Mouse (Mus musculus): ENCODE data around the gene Zbtb20. TPM values are rescaled to one million over a fixed set of nuclear protein-coding genes. Genes with fewer than 3 reads are reported as not detected.

Gene Zbtb20
- polyA plus RNA-seq, 1 experiment: 14.7 TPM

- no peak overlapping the region for H3K27ac ChIP-seq (ENCODE audit: insufficient read depth, low read depth, low read length)
- H3K4me1 ChIP-seq (ENCODE audit: control insufficient read depth, insufficient read depth, low read length): no peaks in the 10 kb centered on the region
- TF ChIP-seq POLR2A (IDR thresholded peaks at IDR 0.05; ENCODE audit: borderline replicate concordance, low read depth, low read length) (no peak), CTCF (IDR thresholded peaks at IDR 0.05; ENCODE audit: low read depth, low read length) (no peak)
- H3K4me3 ChIP-seq (ENCODE audit: insufficient read depth, low read length): no peak overlapping the region
Observed at GRCm38 (mm10) chr16:43094161-43094560, 218.5 kb downstream of the Zbtb20 start.

- Histone ChIP-seq H3K4me1 (ENCODE audit: control insufficient read depth, insufficient read depth, low read length) (no peaks in the 10 kb centered on the region), H3K27ac (ENCODE audit: insufficient read depth, low read depth, low read length) (no peak overlapping the region), H3K4me3 (ENCODE audit: insufficient read depth, low read length) (no peak overlapping the region)
- no peak for TF ChIP-seq CTCF (IDR thresholded peaks at IDR 0.05; ENCODE audit: low read depth, low read length)
- TF ChIP-seq POLR2A (IDR thresholded peaks at IDR 0.05; ENCODE audit: borderline replicate concordance, low read depth, low read length): no peak
Observed at GRCm38 (mm10) chr16:43094756-43095155, 219.1 kb downstream of the Zbtb20 start.

- H3K4me1 ChIP-seq (ENCODE audit: control insufficient read depth, insufficient read depth, low read length): no peaks in the 10 kb centered on the region
- H3K27ac ChIP-seq (ENCODE audit: insufficient read depth, low read depth, low read length): no peak overlapping the region
- TF ChIP-seq CTCF (IDR thresholded peaks at IDR 0.05; ENCODE audit: low read depth, low read length) (no peak), POLR2A (IDR thresholded peaks at IDR 0.05; ENCODE audit: borderline replicate concordance, low read depth, low read length) (no peak)
- H3K4me3 ChIP-seq (ENCODE audit: insufficient read depth, low read length): no peak overlapping the region
Observed at GRCm38 (mm10) chr16:43096040-43096439, 220.4 kb downstream of the Zbtb20 start.

- Histone ChIP-seq H3K4me1 (ENCODE audit: control insufficient read depth, insufficient read depth, low read length) (no peaks in the 10 kb centered on the region), H3K4me3 (ENCODE audit: insufficient read depth, low read length) (no peak overlapping the region), H3K27ac (ENCODE audit: insufficient read depth, low read depth, low read length) (no peak overlapping the region)
- TF ChIP-seq POLR2A (IDR thresholded peaks at IDR 0.05; ENCODE audit: borderline replicate concordance, low read depth, low read length) (no peak), CTCF (IDR thresholded peaks at IDR 0.05; ENCODE audit: low read depth, low read length) (no peak)
Observed at GRCm38 (mm10) chr16:43098153-43098552, 222.5 kb downstream of the Zbtb20 start.

GRCm38 (mm10) chr16:43098666-43099065, 223.0 kb downstream of the Zbtb20 start:
- Histone ChIP-seq H3K27ac (ENCODE audit: insufficient read depth, low read depth, low read length) (no peak overlapping the region), H3K4me3 (ENCODE audit: insufficient read depth, low read length) (no peak overlapping the region), H3K4me1 (ENCODE audit: control insufficient read depth, insufficient read depth, low read length) (no peaks in the 10 kb centered on the region)
- TF ChIP-seq CTCF (IDR thresholded peaks at IDR 0.05; ENCODE audit: low read depth, low read length) (no peak), POLR2A (IDR thresholded peaks at IDR 0.05; ENCODE audit: borderline replicate concordance, low read depth, low read length) (no peak)

DNA sequence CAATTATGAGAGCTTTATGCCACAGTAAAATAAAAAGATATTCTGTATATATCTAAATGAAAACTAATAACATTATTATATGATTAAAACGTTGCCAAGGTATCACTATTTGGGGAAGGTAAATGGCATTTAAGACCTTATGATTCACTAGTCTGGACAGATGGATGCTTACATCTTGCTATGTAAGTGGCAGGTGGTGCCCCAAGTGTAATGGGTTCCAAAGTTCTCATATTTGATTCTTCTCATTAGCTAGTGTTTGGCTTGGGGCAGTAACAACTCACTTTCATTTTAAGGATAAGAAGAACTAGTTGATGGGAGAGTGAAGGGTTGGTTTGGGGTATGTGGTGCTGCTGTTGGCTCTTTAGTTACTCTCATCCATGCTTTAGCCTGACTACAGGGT, 235.6 kb downstream of the Zbtb20 start:
- Histone ChIP-seq H3K4me1 (ENCODE audit: control insufficient read depth, insufficient read depth, low read length) (peaks cover 7% of the 10 kb centered on the region; the same call in 1 of the 2 replicates), H3K4me3 (ENCODE audit: insufficient read depth, low read length) (no peak overlapping the region), H3K27ac (ENCODE audit: insufficient read depth, low read depth, low read length) (no peak overlapping the region)
- TF ChIP-seq CTCF (IDR thresholded peaks at IDR 0.05; ENCODE audit: low read depth, low read length) (no peak), POLR2A (IDR thresholded peaks at IDR 0.05; ENCODE audit: borderline replicate concordance, low read depth, low read length) (no peak)

- Histone ChIP-seq H3K4me1 (ENCODE audit: control insufficient read depth, insufficient read depth, low read length) (peaks cover 2% of the 10 kb centered on the region; the same call in 1 of the 2 replicates), H3K4me3 (ENCODE audit: insufficient read depth, low read length) (no peak overlapping the region), H3K27ac (ENCODE audit: insufficient read depth, low read depth, low read length) (no peak overlapping the region)
- TF ChIP-seq CTCF (IDR thresholded peaks at IDR 0.05; ENCODE audit: low read depth, low read length): no peak
- TF ChIP-seq POLR2A (IDR thresholded peaks at IDR 0.05; ENCODE audit: borderline replicate concordance, low read depth, low read length): no peak
Observed at GRCm38 (mm10) chr16:43113968-43114367, 238.3 kb downstream of the Zbtb20 start.

GRCm38 (mm10) chr16:43129966-43130365, 254.3 kb downstream of the Zbtb20 start:
- H3K4me1 ChIP-seq (ENCODE audit: control insufficient read depth, insufficient read depth, low read length): no peaks in the 10 kb centered on the region
- no peak overlapping the region for H3K4me3 ChIP-seq (ENCODE audit: insufficient read depth, low read length)
- no peak overlapping the region for H3K27ac ChIP-seq (ENCODE audit: insufficient read depth, low read depth, low read length)
- TF ChIP-seq CTCF (IDR thresholded peaks at IDR 0.05; ENCODE audit: low read depth, low read length): no peak

DNA sequence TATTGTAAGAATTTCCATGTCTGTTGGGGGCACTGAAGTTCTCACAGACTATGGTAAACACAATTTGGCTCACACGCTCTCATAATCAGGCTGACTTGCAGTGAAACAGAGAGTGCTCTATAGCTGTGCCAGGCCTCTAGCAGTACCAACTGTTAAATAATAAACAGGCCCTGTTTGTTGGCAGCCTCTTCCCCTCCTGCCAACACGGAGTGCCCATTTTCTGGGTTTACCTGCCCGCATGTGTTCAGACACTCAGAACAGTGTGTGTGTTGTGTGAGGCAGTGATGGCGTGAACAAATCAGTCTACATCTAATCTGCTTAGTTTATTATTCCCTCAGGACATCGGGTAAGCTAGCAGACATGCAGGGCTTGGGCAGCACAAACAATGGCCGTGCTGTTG, 254.9 kb downstream of the Zbtb20 start:
- no peak for TF ChIP-seq CTCF (IDR thresholded peaks at IDR 0.05; ENCODE audit: low read depth, low read length)
- TF ChIP-seq POLR2A (IDR thresholded peaks at IDR 0.05; ENCODE audit: borderline replicate concordance, low read depth, low read length): no peak
- no peak overlapping the region for H3K4me3 ChIP-seq (ENCODE audit: insufficient read depth, low read length)
- no peak overlapping the region for H3K27ac ChIP-seq (ENCODE audit: insufficient read depth, low read depth, low read length)
- no peaks in the 10 kb centered on the region for H3K4me1 ChIP-seq (ENCODE audit: control insufficient read depth, insufficient read depth, low read length)

DNA sequence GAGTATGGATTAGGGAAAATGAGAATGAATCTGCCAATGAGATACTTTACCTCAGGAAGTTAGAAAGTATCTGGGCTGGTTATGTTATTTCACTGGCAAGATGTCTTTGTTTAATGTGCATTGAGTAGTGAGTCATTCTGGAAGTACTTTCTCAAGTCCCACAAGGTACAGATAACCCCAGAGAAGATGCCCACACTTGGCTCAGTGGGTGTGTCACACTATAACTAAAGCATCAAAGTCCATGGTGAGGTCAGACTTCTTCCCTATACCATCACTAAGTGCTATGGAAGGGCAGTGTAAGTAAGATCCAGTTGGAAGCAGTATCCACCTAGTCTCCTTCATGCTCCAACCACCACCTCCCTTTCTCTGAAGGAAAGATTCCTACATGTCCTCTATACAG, 255.4 kb downstream of the Zbtb20 start:
- Histone ChIP-seq H3K4me1 (ENCODE audit: control insufficient read depth, insufficient read depth, low read length) (no peaks in the 10 kb centered on the region), H3K4me3 (ENCODE audit: insufficient read depth, low read length) (no peak overlapping the region), H3K27ac (ENCODE audit: insufficient read depth, low read depth, low read length) (no peak overlapping the region)
- TF ChIP-seq CTCF (IDR thresholded peaks at IDR 0.05; ENCODE audit: low read depth, low read length): no peak
- no peak for TF ChIP-seq POLR2A (IDR thresholded peaks at IDR 0.05; ENCODE audit: borderline replicate concordance, low read depth, low read length)

GRCm38 (mm10) chr16:43168506-43168905, 292.8 kb downstream of the Zbtb20 start:
- H3K27ac ChIP-seq (ENCODE audit: insufficient read depth, low read depth, low read length): no peak overlapping the region
- no peak for TF ChIP-seq CTCF (IDR thresholded peaks at IDR 0.05; ENCODE audit: low read depth, low read length)
- TF ChIP-seq POLR2A (IDR thresholded peaks at IDR 0.05; ENCODE audit: borderline replicate concordance, low read depth, low read length): no peak
- no peak overlapping the region for H3K4me3 ChIP-seq (ENCODE audit: insufficient read depth, low read length)
- no peaks in the 10 kb centered on the region for H3K4me1 ChIP-seq (ENCODE audit: control insufficient read depth, insufficient read depth, low read length)

Measured in bone marrow macrophage, adult 2 months (primary cell).